In the genomic region with DNA sequence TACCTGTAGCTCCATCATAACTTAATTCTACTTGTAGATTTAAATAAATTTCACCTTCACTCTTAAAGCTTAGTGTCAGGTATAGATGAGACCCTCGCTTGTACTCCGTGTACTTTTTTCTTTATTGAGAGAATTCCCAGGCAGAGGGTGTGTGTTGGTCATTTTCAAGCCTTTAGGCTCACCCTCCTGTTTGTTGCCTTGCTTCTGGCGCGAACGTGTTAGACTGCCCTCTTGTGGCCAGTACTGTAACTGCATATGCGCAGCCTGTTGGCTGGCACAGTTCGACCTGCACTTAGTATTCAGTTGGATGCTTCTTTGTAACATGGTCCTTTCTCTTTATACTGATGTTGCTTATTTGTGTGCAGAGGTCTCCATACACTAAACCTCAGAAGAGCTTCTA, we compare ENCODE assay signal across 9 mouse cellular contexts.
DNase-seq lines count a peak whose midpoint lies in the region; ATAC-seq and TF ChIP-seq lines count a peak whose summit lies in the region.
"Had no signal": no experiment of that assay in that cellular context is flagged by ENCODE, and none has a peak within 500 bp of the region (broad histone marks: within the 10 kb centered on the region; RNA-seq: fewer than 3 reads in every experiment).

No protein-coding gene starts in this region.

- H3K4me1 ChIP-seq in heart, adult 2 months (ENCODE audit: control insufficient read depth, insufficient read depth, low read length) = no peaks in the 10 kb centered on the region
- H3K4me1 ChIP-seq in bone marrow macrophage, adult 2 months (ENCODE audit: control insufficient read depth, insufficient read depth, low read length) = no peaks in the 10 kb centered on the region
- no peaks in the 10 kb centered on the region for H3K4me1 ChIP-seq in embryonic facial prominence, embryonic 14.5 days (ENCODE audit: control insufficient read depth, insufficient read depth, low read length)
- no peaks in the 10 kb centered on the region for H3K4me1 ChIP-seq in hindbrain, embryonic 11.5 days (replicated peaks; ENCODE audit: control insufficient read depth, insufficient read depth, low read length)
- H3K4me1 ChIP-seq: limb, embryonic 12.5 days had no signal

- WGBS in heart, adult 2 months = 5% methylated on average over 7 of the region's 7 CpGs
- 5% methylated on average over 7 of the region's 7 CpGs for WGBS in embryonic facial prominence, embryonic 14.5 days
- WGBS in hindbrain, embryonic 11.5 days = 2% methylated on average over 7 of the region's 7 CpGs

- no peak for TF ChIP-seq POLR2A in heart, adult 2 months (IDR thresholded peaks at IDR 0.05; ENCODE audit: insufficient read depth, low read depth, low read length)
- TF ChIP-seq POLR2A in bone marrow macrophage, adult 2 months (IDR thresholded peaks at IDR 0.05; ENCODE audit: borderline replicate concordance, low read depth, low read length) = no peak

- TF ChIP-seq EP300 in heart, adult 2 months (IDR thresholded peaks at IDR 0.05; ENCODE audit: insufficient read depth, low read depth, low read length) = peak; percentile 67; the same call in 1 of the 2 replicates

- peak; percentile 45 to 70 for DNase-seq in heart, adult 2 months
- DNase-seq in heart, postnatal 25 days (ENCODE audit: low spot score) = no peak
- DNase-seq in embryonic facial prominence, embryonic 14.5 days (ENCODE audit: low spot score) = peak; percentile 44
- DNase-seq in hindbrain, embryonic 11.5 days (ENCODE audit: low spot score) = peak; percentile 86
- DNase-seq in layer of hippocampus, adult 2 months (ENCODE audit: low spot score in 2 of 2) = peak; percentile 20 to 74
- DNase-seq in mesoderm, embryonic 11.5 days (ENCODE audit: low read depth, low spot score) = peak; percentile 80
- DNase-seq in right cerebral cortex, postnatal 25 days = peak; percentile 42

- no peak overlapping the region for H3K4me3 ChIP-seq in heart, adult 2 months
- no peak overlapping the region for H3K4me3 ChIP-seq in bone marrow macrophage, adult 2 months (ENCODE audit: insufficient read depth, low read length)
- H3K4me3 ChIP-seq in embryonic facial prominence, embryonic 14.5 days (ENCODE audit: low read depth, low read length) = no peak overlapping the region
- no peak overlapping the region for H3K4me3 ChIP-seq in hindbrain, embryonic 11.5 days (ENCODE audit: low read depth, low read length)
- no peak overlapping the region for H3K4me3 ChIP-seq in layer of hippocampus, adult 2 months
- H3K4me3 ChIP-seq: limb, embryonic 12.5 days had no signal

- no peak for ATAC-seq in embryonic facial prominence, embryonic 14.5 days (ENCODE audit: low read depth)
- no peak; the same call in 1 of the 2 replicates for ATAC-seq in hindbrain, embryonic 11.5 days (ENCODE audit: low FRiP score)

- no peaks in the 10 kb centered on the region for H3K79me2 ChIP-seq in heart, adult 2 months (replicated peaks; ENCODE audit: control insufficient read depth, insufficient read depth, low read length)

- intact Hi-C loops in heart, adult 2 months (cut with DNase I) = loop anchor here (1.0 to 5.0 kb wide), 4 partner anchors 71 to 243 kb away; no protein-coding TSS in a partner anchor
- intact Hi-C loops in heart, postnatal 25 days (cut with DNase I) = loop anchor here (1.0 to 5.0 kb wide), 3 partner anchors 156 to 244 kb away; no protein-coding TSS in a partner anchor

- H3K9me3 ChIP-seq in embryonic facial prominence, embryonic 14.5 days (ENCODE audit: control insufficient read depth, low read length) = no peaks in the 10 kb centered on the region
- no peaks in the 10 kb centered on the region for H3K9me3 ChIP-seq in hindbrain, embryonic 11.5 days (ENCODE audit: control insufficient read depth, low read length)
- H3K9me3 ChIP-seq: limb, embryonic 12.5 days had no signal

- no peaks in the 10 kb centered on the region for H3K36me3 ChIP-seq in heart, adult 2 months (ENCODE audit: control insufficient read depth, insufficient read depth, low read length)
- H3K36me3 ChIP-seq in embryonic facial prominence, embryonic 14.5 days (ENCODE audit: control insufficient read depth, insufficient read depth, low read length) = no peaks in the 10 kb centered on the region
- H3K36me3 ChIP-seq in hindbrain, embryonic 11.5 days (ENCODE audit: control insufficient read depth, insufficient read depth, low read length) = no peaks in the 10 kb centered on the region
- H3K36me3 ChIP-seq: limb, embryonic 12.5 days had no signal

- no peak overlapping the region for H3K27ac ChIP-seq in heart, adult 2 months
- no peak overlapping the region for H3K27ac ChIP-seq in bone marrow macrophage, adult 2 months (ENCODE audit: insufficient read depth, low read depth, low read length)
- no peak overlapping the region for H3K27ac ChIP-seq in embryonic facial prominence, embryonic 14.5 days (replicated peaks; ENCODE audit: low read depth, low read length)
- H3K27ac ChIP-seq in hindbrain, embryonic 11.5 days (ENCODE audit: low read depth, low read length) = no peak overlapping the region
- no peak overlapping the region for H3K27ac ChIP-seq in layer of hippocampus, adult 2 months
- H3K27ac ChIP-seq: limb, embryonic 12.5 days had no signal

- TF ChIP-seq CTCF in heart, adult 2 months (IDR thresholded peaks at IDR 0.05) = peak; percentile 100
- peak; percentile 91 for TF ChIP-seq CTCF in bone marrow macrophage, adult 2 months (IDR thresholded peaks at IDR 0.05; ENCODE audit: low read depth, low read length)
- TF ChIP-seq CTCF in layer of hippocampus, adult 2 months (conservative IDR thresholded peaks at IDR 0.05) = peak; percentile 99

- H3K4me2 ChIP-seq in embryonic facial prominence, embryonic 14.5 days (ENCODE audit: low read depth, low read length) = no peak overlapping the region
- H3K4me2 ChIP-seq in hindbrain, embryonic 11.5 days (replicated peaks; ENCODE audit: low read depth, low read length) = no peak overlapping the region
- H3K4me2 ChIP-seq: limb, embryonic 12.5 days had no signal

- no peaks in the 10 kb centered on the region for H3K27me3 ChIP-seq in heart, adult 2 months (ENCODE audit: control insufficient read depth, insufficient read depth, low read length)
- no peaks in the 10 kb centered on the region for H3K27me3 ChIP-seq in embryonic facial prominence, embryonic 14.5 days (replicated peaks; ENCODE audit: control insufficient read depth, insufficient read depth, low read length)
- H3K27me3 ChIP-seq in hindbrain, embryonic 11.5 days (ENCODE audit: control insufficient read depth, insufficient read depth, low read length) = no peaks in the 10 kb centered on the region

- H3K9ac ChIP-seq in heart, adult 2 months (ENCODE audit: low read depth, low read length) = no peak overlapping the region
- H3K9ac ChIP-seq in embryonic facial prominence, embryonic 14.5 days (ENCODE audit: low read depth, low read length) = no peak overlapping the region
- no peak overlapping the region for H3K9ac ChIP-seq in hindbrain, embryonic 11.5 days (ENCODE audit: low read depth, low read length)
- H3K9ac ChIP-seq: limb, embryonic 12.5 days had no signal
